Mouse (Mus musculus): ENCODE results near the gene Jmjd4. TPM values are rescaled to one million over a fixed set of nuclear protein-coding genes. Genes with fewer than 3 reads are reported as not detected.

Jmjd4 gene
- 1 to 10 TPM; 8.5 to 8.8 TPM for total RNA-seq (2021)
- long read RNA-seq, experiment 1, partial matches to known transcripts: 0 of 2 reads
- long read RNA-seq, experiment 1, other reads (novel, unspliced or antisense): 2 of 2 reads
- long read RNA-seq, experiment 2, partial matches to known transcripts: 0 of 1 reads
- long read RNA-seq, experiment 2, other reads (novel, unspliced or antisense): 1 of 1 reads

GRCm38 (mm10) chr11:59449741-59450229 lies at the start of gene Jmjd4:
Gene Jmjd4, plus strand, starts transcription at chr11:59450045.
- DNase-seq: peak; percentile 88

- DNase-seq: no peak
Measured at GRCm38 (mm10) chr11:59400876-59401275, 49.0 kb upstream of the Jmjd4 start.

- DNase-seq: no peak
Measured at GRCm38 (mm10) chr11:59405761-59406160, 44.1 kb upstream of the Jmjd4 start.

- no peak for DNase-seq
Measured at GRCm38 (mm10) chr11:59410851-59411250, 39.0 kb upstream of the Jmjd4 start.

GRCm38 (mm10) chr11:59412058-59412457 lies 37.8 kb upstream of the Jmjd4 start:
- DNase-seq: no peak

GRCm38 (mm10) chr11:59412999-59413863 lies 36.6 kb upstream of the Jmjd4 start:
- no peak for DNase-seq

GRCm38 (mm10) chr11:59418708-59419107 lies 31.1 kb upstream of the Jmjd4 start:
- DNase-seq: no peak

GRCm38 (mm10) chr11:59421436-59421835 lies 28.4 kb upstream of the Jmjd4 start:
- DNase-seq: no peak

- DNase-seq: no peak
Measured at GRCm38 (mm10) chr11:59421967-59422366, 27.9 kb upstream of the Jmjd4 start.

GRCm38 (mm10) chr11:59423010-59423588 lies 26.7 kb upstream of the Jmjd4 start:
- no peak for DNase-seq

- no peak for DNase-seq
Measured at GRCm38 (mm10) chr11:59425671-59426101, 24.2 kb upstream of the Jmjd4 start.

GRCm38 (mm10) chr11:59428057-59428660 lies 21.7 kb upstream of the Jmjd4 start:
- DNase-seq: peak; percentile 56

GRCm38 (mm10) chr11:59429959-59430358 lies 19.9 kb upstream of the Jmjd4 start:
- DNase-seq: no peak

GRCm38 (mm10) chr11:59432261-59432660 lies 17.6 kb upstream of the Jmjd4 start:
- no peak for DNase-seq

GRCm38 (mm10) chr11:59437954-59438353 lies 11.9 kb upstream of the Jmjd4 start:
- DNase-seq: no peak

- DNase-seq: no peak
Measured at GRCm38 (mm10) chr11:59443102-59443501, 6.7 kb upstream of the Jmjd4 start.

- peak; percentile 22 for DNase-seq
Measured at GRCm38 (mm10) chr11:59450230-59450771, 456 bp downstream of the Jmjd4 start.

- DNase-seq: no peak
Measured at GRCm38 (mm10) chr11:59451086-59451485, 1.2 kb downstream of the Jmjd4 start, which contains the start of gene Snap47. Gene Snap47, minus strand, starts transcription at chr11:59451186.

GRCm38 (mm10) chr11:59456346-59456745 lies 6.5 kb downstream of the Jmjd4 start:
- no peak for DNase-seq

GRCm38 (mm10) chr11:59456891-59457290 lies 7.0 kb downstream of the Jmjd4 start:
- no peak for DNase-seq

- peak; percentile 37 for DNase-seq
Measured at GRCm38 (mm10) chr11:59458973-59459372, 9.1 kb downstream of the Jmjd4 start.

GRCm38 (mm10) chr11:59460459-59460858 lies 10.6 kb downstream of the Jmjd4 start:
- no peak for DNase-seq
